Comparison of ENCODE assay signal across 18 mouse cellular contexts in genomic region chr4:134400206-134400605, GRCm38 (mm10). TPM values are rescaled to one million over a fixed set of nuclear protein-coding genes. Genes with fewer than 3 reads are reported as not detected.
A peak's percentile ranks its signal among the peaks of the same experiment; 100 is the strongest.
DNase-seq lines count a peak whose midpoint lies in the region; ATAC-seq and TF ChIP-seq lines count a peak whose summit lies in the region.
"Had no signal": no experiment of that assay in that cellular context is flagged by ENCODE, and none has a peak within 500 bp of the region (broad histone marks: within the 10 kb centered on the region; RNA-seq: fewer than 3 reads in every experiment).

No protein-coding gene starts in this region.

- no peak for ATAC-seq in intestine, embryonic 16.5 days
- no peak for ATAC-seq in intestine, postnatal 0 days
- ATAC-seq in hindbrain, embryonic 16.5 days = no peak
- ATAC-seq in monocyte, adult 5-6 weeks (replicated peaks; ENCODE audit: insufficient number of reproducible peaks, low FRiP score, low TSS enrichment, poor library complexity, severe bottlenecking) = no peak
- ATAC-seq in megakaryocyte, adult 5-6 weeks (ENCODE audit: poor library complexity, severe bottlenecking) = no peak

- 28% methylated on average over 5 of the region's 5 CpGs for WGBS in intestine, embryonic 16.5 days
- WGBS in intestine, postnatal 0 days = 23% methylated on average over 5 of the region's 5 CpGs
- 21% methylated on average over 5 of the region's 5 CpGs for WGBS in hindbrain, embryonic 16.5 days

- H3K4me2 ChIP-seq in intestine, embryonic 16.5 days (ENCODE audit: low read depth, low read length) = no peak overlapping the region
- H3K4me2 ChIP-seq in intestine, postnatal 0 days (replicated peaks; ENCODE audit: low read depth) = no peak overlapping the region
- H3K4me2 ChIP-seq in hindbrain, embryonic 16.5 days (ENCODE audit: low read length) = peak overlapping the region; percentile 68

- peak; percentile 14 for DNase-seq in 416B (ENCODE audit: low read depth)
- no peak for DNase-seq in layer of hippocampus, postnatal 14 days (ENCODE audit: low spot score in 2 of 2)
- DNase-seq: adrenal gland, postnatal 25 days; cerebellum, adult 11 months; embryo, embryonic 11 days; heart, adult 2 months; kidney, postnatal 10 days; lung, postnatal 10 days; right cerebral cortex, postnatal 4 days had no signal

- H3K4me3 ChIP-seq in intestine, embryonic 16.5 days (ENCODE audit: low read length) = no peak overlapping the region
- H3K4me3 ChIP-seq in intestine, postnatal 0 days (ENCODE audit: low read depth, low read length) = no peak overlapping the region
- H3K4me3 ChIP-seq in cortical plate, adult 2 months (ENCODE audit: insufficient read depth, low read length) = no peak overlapping the region
- H3K4me3 ChIP-seq in hindbrain, embryonic 16.5 days (ENCODE audit: low read length) = peak overlapping the region; percentile 44
- H3K4me3 ChIP-seq: heart, adult 2 months had no signal

- no peak overlapping the region for H3K9ac ChIP-seq in intestine, embryonic 16.5 days (ENCODE audit: low read depth, low read length)
- no peak overlapping the region for H3K9ac ChIP-seq in intestine, postnatal 0 days (ENCODE audit: low read depth, low read length)
- H3K9ac ChIP-seq in hindbrain, embryonic 16.5 days (ENCODE audit: low read depth, low read length) = no peak overlapping the region

- TF ChIP-seq POLR2A in cortical plate, adult 2 months (IDR thresholded peaks at IDR 0.05; ENCODE audit: extremely low read depth, insufficient read depth, low read length) = no peak

- no peaks in the 10 kb centered on the region for H3K9me3 ChIP-seq in intestine, embryonic 16.5 days (ENCODE audit: control insufficient read depth, low read length)
- H3K9me3 ChIP-seq in intestine, postnatal 0 days (ENCODE audit: control insufficient read depth) = no peaks in the 10 kb centered on the region
- H3K9me3 ChIP-seq in hindbrain, embryonic 16.5 days (ENCODE audit: control insufficient read depth, low read length) = no peaks in the 10 kb centered on the region
- H3K9me3 ChIP-seq: G1E had no signal

- TF ChIP-seq CTCF in intestine, postnatal 0 days (IDR thresholded peaks at IDR 0.05; ENCODE audit: low read depth) = no peak
- no peak for TF ChIP-seq CTCF in cortical plate, adult 2 months (IDR thresholded peaks at IDR 0.05; ENCODE audit: extremely low read depth, insufficient read depth, low read length)

- peaks cover 25% of the 10 kb centered on the region for H3K4me1 ChIP-seq in intestine, embryonic 16.5 days (ENCODE audit: control insufficient read depth, insufficient read depth, low read length)
- peaks cover 6% of the 10 kb centered on the region for H3K4me1 ChIP-seq in intestine, postnatal 0 days (replicated peaks; ENCODE audit: control insufficient read depth, insufficient read depth, low read length)
- peaks cover 14% of the 10 kb centered on the region for H3K4me1 ChIP-seq in cortical plate, adult 2 months (ENCODE audit: control insufficient read depth, insufficient read depth, low read length)
- H3K4me1 ChIP-seq in hindbrain, embryonic 16.5 days (ENCODE audit: control insufficient read depth, insufficient read depth, low read depth, low read length) = peaks cover 22% of the 10 kb centered on the region

- no peaks in the 10 kb centered on the region for H3K36me3 ChIP-seq in intestine, embryonic 16.5 days (ENCODE audit: control insufficient read depth, insufficient read depth, low read length)
- H3K36me3 ChIP-seq in intestine, postnatal 0 days (ENCODE audit: control insufficient read depth, insufficient read depth) = peaks cover 15% of the 10 kb centered on the region; the same call in 1 of the 2 replicates
- H3K36me3 ChIP-seq in hindbrain, embryonic 16.5 days (ENCODE audit: control insufficient read depth, insufficient read depth, low read length) = no peaks in the 10 kb centered on the region

- H3K27ac ChIP-seq in intestine, embryonic 16.5 days (ENCODE audit: low read length) = peak overlapping the region; percentile 7; the same call in 1 of the 2 replicates
- no peak overlapping the region for H3K27ac ChIP-seq in intestine, postnatal 0 days (ENCODE audit: low read depth, low read length)
- H3K27ac ChIP-seq in cortical plate, adult 2 months (ENCODE audit: insufficient read depth, low read length) = peak overlapping the region; percentile 21; the same call in 1 of the 2 replicates
- H3K27ac ChIP-seq in hindbrain, embryonic 16.5 days (ENCODE audit: low read depth, low read length) = peak overlapping the region; percentile 61; the same call in 1 of the 2 replicates
- H3K27ac ChIP-seq: heart, adult 2 months had no signal

- H3K27me3 ChIP-seq in intestine, embryonic 16.5 days (replicated peaks; ENCODE audit: control insufficient read depth, insufficient read depth, low read length) = no peaks in the 10 kb centered on the region
- H3K27me3 ChIP-seq in intestine, postnatal 0 days (replicated peaks; ENCODE audit: control insufficient read depth, insufficient read depth, low read length) = no peaks in the 10 kb centered on the region
- H3K27me3 ChIP-seq in hindbrain, embryonic 16.5 days (replicated peaks; ENCODE audit: control insufficient read depth, insufficient read depth, low read length) = no peaks in the 10 kb centered on the region

RNA-seq across cellular contexts. Expression of gene Pafah2, which starts 4.1 kb away (rescaled TPM):
- polyA plus RNA-seq in intestine, embryonic 16.5 days (2015; fragmentation: Nextera tagmentation; extraction: Ambion mirVana) = 61.6 and 69.2 TPM in 2 replicates
- 39.8 and 49.2 TPM in 2 replicates for polyA plus RNA-seq in intestine, postnatal 0 days (2015; fragmentation: Nextera tagmentation; extraction: Ambion mirVana)
- polyA plus RNA-seq in cortical plate, adult 2 months (2012; rRNA removed) = 8.9 and 9.3 TPM in 2 replicates
- polyA plus RNA-seq in hindbrain, embryonic 16.5 days (2015; fragmentation: Nextera tagmentation; extraction: Ambion mirVana) = 7.8 and 8.5 TPM in 2 replicates
- 0.64 to 3.8 TPM (median 1.5 TPM) in 3 replicates for total RNA-seq in monocyte, adult 5-6 weeks (2017)
- total RNA-seq in megakaryocyte, adult 5-6 weeks (2015) = 4.6 and 5.9 TPM in 2 replicates
- 5.5 and 6.3 TPM in 2 replicates for total RNA-seq in megakaryocyte, adult 5-6 weeks (2017)
- total RNA-seq in layer of hippocampus, postnatal 14 days (2021) = 10 to 100 TPM in 1 of 2 experiments, 1 to 10 TPM in 1; 7.8 to 10.9 TPM

RNA-seq across cellular contexts. Expression of gene Extl1, which starts 16.6 kb away (rescaled TPM):
- 1.6 and 1.7 TPM in 2 replicates for polyA plus RNA-seq in intestine, embryonic 16.5 days (2015; fragmentation: Nextera tagmentation; extraction: Ambion mirVana)
- polyA plus RNA-seq in intestine, postnatal 0 days (2015; fragmentation: Nextera tagmentation; extraction: Ambion mirVana) = 1.0 and 1.2 TPM in 2 replicates
- polyA plus RNA-seq in cortical plate, adult 2 months (2012; rRNA removed) = 49.2 and 52.7 TPM in 2 replicates
- 0.65 and 0.66 TPM in 2 replicates for polyA plus RNA-seq in hindbrain, embryonic 16.5 days (2015; fragmentation: Nextera tagmentation; extraction: Ambion mirVana)
- 0.29 TPM in 1 of 3 replicates, not detected in the others for total RNA-seq in monocyte, adult 5-6 weeks (2017)
- total RNA-seq in megakaryocyte, adult 5-6 weeks (2015) = 0.04 TPM in 1 of 2 replicates, not detected in the other
- total RNA-seq in megakaryocyte, adult 5-6 weeks (2017) = not detected in 2 replicates
- total RNA-seq in layer of hippocampus, postnatal 14 days (2021) = 10 to 100 TPM; 37.6 to 39.5 TPM
- polyA plus RNA-seq: G1E had no signal

RNA-seq across cellular contexts. Expression of gene Slc30a2, which starts 57.2 kb away (rescaled TPM):
- polyA plus RNA-seq in intestine, embryonic 16.5 days (2015; fragmentation: Nextera tagmentation; extraction: Ambion mirVana) = 7.4 and 10.6 TPM in 2 replicates
- polyA plus RNA-seq in intestine, postnatal 0 days (2015; fragmentation: Nextera tagmentation; extraction: Ambion mirVana) = 15.4 and 39.1 TPM in 2 replicates
- polyA plus RNA-seq in cortical plate, adult 2 months (2012; rRNA removed) = 0.02 and 0.06 TPM in 2 replicates
- 0.17 and 0.25 TPM in 2 replicates for polyA plus RNA-seq in hindbrain, embryonic 16.5 days (2015; fragmentation: Nextera tagmentation; extraction: Ambion mirVana)
- total RNA-seq in monocyte, adult 5-6 weeks (2017) = not detected in 3 replicates
- 0.11 and 0.18 TPM in 2 replicates for total RNA-seq in megakaryocyte, adult 5-6 weeks (2015)
- 0.22 TPM in 1 of 2 replicates, not detected in the other for total RNA-seq in megakaryocyte, adult 5-6 weeks (2017)
- not detected for total RNA-seq in layer of hippocampus, postnatal 14 days (2021)
- polyA plus RNA-seq: C2C12; liver, adult 2 months had no signal

Comparison
In these comparisons a context has a peak if more than half of its experiments do, and no peak if none do; other contexts are left out.
1. RNA of gene Extl1, which starts 16.6 kb away (polyA plus RNA-seq): 49.2 to 52.7 TPM in cortical plate, adult 2 months; 1.6 to 1.7 TPM in intestine, embryonic 16.5 days, 1.0 to 1.2 TPM in intestine, postnatal 0 days and 0.65 to 0.66 TPM in hindbrain, embryonic 16.5 days; every median in the first group is over 10 times any median in the second.